Mouse (Mus musculus) myocyte (in vitro differentiated cells): ENCODE measurements around the gene Myo16. TPM values are rescaled to one million over a fixed set of nuclear protein-coding genes. Genes with fewer than 3 reads are reported as not detected.

Experiments used
- H3K27me3 ChIP-seq: one replicate; pipeline ENCODE4 v1.6.1; 2011; ENCODE audit not compliant: control insufficient read depth, insufficient read depth, insufficient read length
- H3K36me3 ChIP-seq: one replicate; pipeline ENCODE4 v1.6.1; 2011; ENCODE audit not compliant: control insufficient read depth, insufficient read depth
- H3K4me2 ChIP-seq: one replicate; pipeline ENCODE4 v1.6.1; 2011; ENCODE audit warnings: low read depth, control low read depth
- H3K4me3 ChIP-seq: one replicate; pipeline ENCODE4 v1.5.1; 2011; ENCODE audit warnings: mild to moderate bottlenecking, control low read depth, moderate library complexity
- H3K79me2 ChIP-seq: one replicate; pipeline ENCODE4 v1.6.1; 2011; ENCODE audit not compliant: control insufficient read depth, insufficient read depth
- H3ac ChIP-seq: one replicate; pipeline ENCODE4 v1.6.1; 2011; ENCODE audit not compliant: control insufficient read depth, insufficient read length
- CEBPB ChIP-seq: IDR thresholded peaks from 2 replicates; pipeline ENCODE4 v1.6.1; 2011; ENCODE audit warnings: mild to moderate bottlenecking, moderate library complexity; ENCODE audit not compliant: poor library complexity, insufficient read depth, severe bottlenecking
- E2F4 ChIP-seq: IDR thresholded peaks from one replicate; pipeline ENCODE4 v1.6.1; 2011; ENCODE audit warnings: mild to moderate bottlenecking, control low read depth, moderate library complexity; ENCODE audit not compliant: insufficient read depth
- MAX ChIP-seq: IDR thresholded peaks from one replicate; pipeline ENCODE4 v1.6.1; 2011; ENCODE audit warnings: low read depth, mild to moderate bottlenecking, control low read depth
- MYOD1 ChIP-seq, 3 experiments: IDR thresholded peaks; one replicate each; pipeline ENCODE4 v1.6.1; 2011; ENCODE audit warnings: control low read depth in 2 of 3, low read depth in 2 of 3, mild to moderate bottlenecking in 2 of 3, moderate library complexity in 1 of 3; ENCODE audit not compliant: insufficient read length in 2 of 3, control insufficient read depth in 1 of 3
- MYOG ChIP-seq, 3 experiments: IDR thresholded peaks; one replicate each; pipeline ENCODE4 v1.6.1; 2011; ENCODE audit warnings: control low read depth in 2 of 3, low read depth in 2 of 3, mild to moderate bottlenecking in 2 of 3; ENCODE audit not compliant: insufficient read length in 2 of 3, control insufficient read depth in 1 of 3, insufficient read depth in 1 of 3
- POLR2A ChIP-seq: IDR thresholded peaks from one replicate; pipeline ENCODE4 v1.6.1; 2011; ENCODE audit warnings: low read depth, mild to moderate bottlenecking, control low read depth, moderate library complexity; ENCODE audit not compliant: insufficient read length
- POLR2AphosphoS2 ChIP-seq: IDR thresholded peaks from one replicate; pipeline ENCODE4 v1.6.1; 2011; ENCODE audit warnings: low read depth, control low read depth; ENCODE audit not compliant: insufficient read length
- REST ChIP-seq: IDR thresholded peaks from one replicate; pipeline ENCODE4 v1.6.1; 2011; ENCODE audit warnings: mild to moderate bottlenecking, control low read depth, moderate library complexity; ENCODE audit not compliant: insufficient read depth, insufficient read length
- SRF ChIP-seq: IDR thresholded peaks from one replicate; pipeline ENCODE4 v1.6.1; 2011; ENCODE audit warnings: low read depth; ENCODE audit not compliant: control insufficient read depth, insufficient read length
- TCF12 ChIP-seq: IDR thresholded peaks from one replicate; pipeline ENCODE4 v1.6.1; 2011; ENCODE audit warnings: mild to moderate bottlenecking, control low read depth; ENCODE audit not compliant: poor library complexity, insufficient read depth, severe bottlenecking
- TCF3 ChIP-seq: IDR thresholded peaks from one replicate; pipeline ENCODE4 v1.6.1; 2011; ENCODE audit warnings: low read depth, control low read depth; ENCODE audit not compliant: insufficient read length
- USF1 ChIP-seq: IDR thresholded peaks from one replicate; pipeline ENCODE4 v1.6.1; 2011; ENCODE audit warnings: low read depth, mild to moderate bottlenecking, control low read depth, moderate library complexity
- polyA plus RNA-seq: library from polyadenylated mRNA; unstranded; fragments of >200 nt; fragmentation: generic; extraction: Trizol; gene quantifications from one replicate; pipeline ENCODE4 v1.2.1, GENCODE M21; 2012; ENCODE audit warnings: missing spikeins

Gene Myo16
- 0.01 TPM for polyA plus RNA-seq

- TF ChIP-seq CEBPB, result no peak
- TF ChIP-seq MAX, result no peak
- TF ChIP-seq TCF3, result no peak
- no peak for TF ChIP-seq SRF
- no peak for TF ChIP-seq POLR2A
- no peak for TF ChIP-seq MYOD1 (IDR thresholded peaks at IDR 0.05; ENCODE audit: control insufficient read depth in 1 of 3, insufficient read length in 2 of 3, low read depth in 2 of 3)
- TF ChIP-seq MYOG (IDR thresholded peaks at IDR 0.05; ENCODE audit: control insufficient read depth in 1 of 3, insufficient read depth in 1 of 3, insufficient read length in 2 of 3, low read depth in 2 of 3), result no peak
- TF ChIP-seq POLR2AphosphoS2, result no peak
- no peak for TF ChIP-seq REST
- TF ChIP-seq E2F4, result no peak
- Histone ChIP-seq H3K27me3 (peaks cover 16% of the 10 kb centered on the region), H3K79me2 (no peaks in the 10 kb centered on the region), H3ac (no peak within 1 kb of the TSS), H3K4me3 (no peak within 1 kb of the TSS), H3K36me3 (no peaks in the 10 kb centered on the region), H3K4me2 (no peak within 1 kb of the TSS)
Observed at GRCm38 (mm10) chr8:10153611-10154438, at the start of gene Myo16. TSS of gene Myo16 (plus strand) at chr8:10153911.

- no peak overlapping the region for H3K4me3 ChIP-seq
- TF ChIP-seq TCF3 (no peak), POLR2AphosphoS2 (no peak), E2F4 (no peak)
- no peak overlapping the region for H3ac ChIP-seq
- no peaks in the 10 kb centered on the region for H3K27me3 ChIP-seq
- no peak overlapping the region for H3K4me2 ChIP-seq
- H3K79me2 ChIP-seq, result no peaks in the 10 kb centered on the region
- H3K36me3 ChIP-seq, result no peaks in the 10 kb centered on the region
Observed at GRCm38 (mm10) chr8:10108516-10109271, 45.0 kb upstream of the Myo16 start.

GRCm38 (mm10) chr8:10122749-10123148, 31.0 kb upstream of the Myo16 start:
- TF ChIP-seq TCF3, result no peak
- TF ChIP-seq REST, result no peak
- TF ChIP-seq POLR2AphosphoS2, result no peak
- no peak for TF ChIP-seq USF1
- TF ChIP-seq POLR2A, result no peak
- TF ChIP-seq MYOG (IDR thresholded peaks at IDR 0.05; ENCODE audit: control insufficient read depth in 1 of 3, insufficient read depth in 1 of 3, insufficient read length in 2 of 3, low read depth in 2 of 3), result no peak
- TF ChIP-seq SRF, result no peak
- H3K36me3 ChIP-seq, result no peaks in the 10 kb centered on the region
- peaks cover 3% of the 10 kb centered on the region for H3K27me3 ChIP-seq
- H3K79me2 ChIP-seq, result no peaks in the 10 kb centered on the region
- no peak overlapping the region for H3ac ChIP-seq
- no peak overlapping the region for H3K4me2 ChIP-seq
- H3K4me3 ChIP-seq, result no peak overlapping the region

GRCm38 (mm10) chr8:10123412-10123811, 30.3 kb upstream of the Myo16 start:
- H3K36me3 ChIP-seq, result no peaks in the 10 kb centered on the region
- TF ChIP-seq POLR2A (no peak), MYOD1 (IDR thresholded peaks at IDR 0.05; ENCODE audit: control insufficient read depth in 1 of 3, insufficient read length in 2 of 3, low read depth in 2 of 3) (no peak), TCF12 (no peak), CEBPB (no peak), TCF3 (no peak), MYOG (IDR thresholded peaks at IDR 0.05; ENCODE audit: control insufficient read depth in 1 of 3, insufficient read depth in 1 of 3, insufficient read length in 2 of 3, low read depth in 2 of 3) (no peak), USF1 (no peak), SRF (no peak), POLR2AphosphoS2 (no peak), E2F4 (no peak), REST (no peak), MAX (no peak)
- H3K27me3 ChIP-seq, result peaks cover 3% of the 10 kb centered on the region

GRCm38 (mm10) chr8:10125684-10126083, 28.0 kb upstream of the Myo16 start:
- H3K4me3 ChIP-seq, result no peak overlapping the region
- H3ac ChIP-seq, result no peak overlapping the region
- H3K79me2 ChIP-seq, result no peaks in the 10 kb centered on the region
- TF ChIP-seq SRF (no peak), TCF12 (no peak), CEBPB (no peak), MYOD1 (IDR thresholded peaks at IDR 0.05; ENCODE audit: control insufficient read depth in 1 of 3, insufficient read length in 2 of 3, low read depth in 2 of 3) (no peak), POLR2A (no peak), E2F4 (no peak), TCF3 (no peak), USF1 (no peak), REST (no peak), MAX (no peak), MYOG (IDR thresholded peaks at IDR 0.05; ENCODE audit: control insufficient read depth in 1 of 3, insufficient read depth in 1 of 3, insufficient read length in 2 of 3, low read depth in 2 of 3) (no peak), POLR2AphosphoS2 (no peak)
- H3K4me2 ChIP-seq, result no peak overlapping the region
- no peaks in the 10 kb centered on the region for H3K36me3 ChIP-seq
- peaks cover 3% of the 10 kb centered on the region for H3K27me3 ChIP-seq

More at GRCm38 (mm10) chr8:10123412-10123811, 30.3 kb upstream of the Myo16 start:
- no peaks in the 10 kb centered on the region for H3K79me2 ChIP-seq
- H3K4me3 ChIP-seq, result no peak overlapping the region
- H3ac ChIP-seq, result no peak overlapping the region
- no peak overlapping the region for H3K4me2 ChIP-seq
